In genomic region chr4:142249401-142249800, GRCm38 (mm10) we compare ENCODE assay signal across 8 mouse cellular contexts. TPM values are rescaled to one million over a fixed set of nuclear protein-coding genes. Genes with fewer than 3 reads are reported as not detected.
DNase-seq lines count a peak whose midpoint lies in the region; ATAC-seq lines count a peak whose summit lies in the region.

No protein-coding gene starts in this region.

- 27% methylated on average over 9 of the region's 9 CpGs for WGBS in hindbrain, embryonic 16.5 days
- 14% methylated on average over 9 of the region's 9 CpGs for WGBS in liver, embryonic 12.5 days (ENCODE audit: insufficient replicate concordance)

- H3K9ac ChIP-seq in hindbrain, embryonic 16.5 days (ENCODE audit: low read depth, low read length) = no peak overlapping the region
- H3K9ac ChIP-seq in liver, embryonic 12.5 days = no peak overlapping the region

- no peak overlapping the region for H3K4me3 ChIP-seq in hindbrain, embryonic 16.5 days (ENCODE audit: low read length)
- no peak overlapping the region for H3K4me3 ChIP-seq in liver, embryonic 12.5 days

- H3K4me2 ChIP-seq in hindbrain, embryonic 16.5 days (ENCODE audit: low read length) = no peak overlapping the region
- H3K4me2 ChIP-seq in liver, embryonic 12.5 days = no peak overlapping the region

- peak; percentile 29; the same call in 1 of the 2 replicates for ATAC-seq in hindbrain, embryonic 16.5 days
- peak; percentile 29; the same call in 1 of the 2 replicates for ATAC-seq in liver, embryonic 12.5 days

- no peak overlapping the region for H3K27ac ChIP-seq in hindbrain, embryonic 16.5 days (ENCODE audit: low read depth, low read length)
- H3K27ac ChIP-seq in liver, embryonic 12.5 days = no peak overlapping the region

- H3K9me3 ChIP-seq in hindbrain, embryonic 16.5 days (ENCODE audit: control insufficient read depth, low read length) = no peaks in the 10 kb centered on the region; the same call in 1 of the 2 replicates
- no peaks in the 10 kb centered on the region for H3K9me3 ChIP-seq in liver, embryonic 12.5 days (replicated peaks)

- no peaks in the 10 kb centered on the region for H3K27me3 ChIP-seq in hindbrain, embryonic 16.5 days (replicated peaks; ENCODE audit: control insufficient read depth, insufficient read depth, low read length)
- H3K27me3 ChIP-seq in liver, embryonic 12.5 days (replicated peaks) = no peaks in the 10 kb centered on the region; the same call in 1 of the 2 replicates

- H3K36me3 ChIP-seq in hindbrain, embryonic 16.5 days (ENCODE audit: control insufficient read depth, insufficient read depth, low read length) = no peaks in the 10 kb centered on the region
- H3K36me3 ChIP-seq in liver, embryonic 12.5 days = no peaks in the 10 kb centered on the region

- peaks cover 4% of the 10 kb centered on the region; the same call in 1 of the 2 replicates for H3K4me1 ChIP-seq in hindbrain, embryonic 16.5 days (ENCODE audit: control insufficient read depth, insufficient read depth, low read depth, low read length)
- peaks cover 2% of the 10 kb centered on the region; the same call in 1 of the 2 replicates for H3K4me1 ChIP-seq in liver, embryonic 12.5 days

- peak; percentile 51 for DNase-seq in ovary, postnatal 36 days (ENCODE audit: low spot score)
- no peak for DNase-seq in ovary, postnatal 14 days (ENCODE audit: low spot score)
- DNase-seq in adrenal gland, postnatal 36 days = peak; percentile 52 to 66
- DNase-seq in embryo, embryonic 11 days = peak; percentile 77
- peak; percentile 34 for DNase-seq in naive thymus-derived CD4-positive, alpha-beta T cell, adult 2 months (ENCODE audit: low read depth)
- no peak for DNase-seq in Muller cell, postnatal 12 days (ENCODE audit: inconsistent ontology term)

RNA-seq across cellular contexts. Expression of gene Kazn, which starts 10.2 kb away (rescaled TPM):
- total RNA-seq in adrenal gland, postnatal 36 days (2021) = 10 to 100 TPM; 21.7 to 25.1 TPM
- polyA plus RNA-seq in hindbrain, embryonic 16.5 days (2015; fragmentation: Nextera tagmentation; extraction: Ambion mirVana) = 26.4 and 27.1 TPM in 2 replicates
- polyA plus RNA-seq in liver, embryonic 12.5 days (2016; fragmentation: Nextera tagmentation; extraction: Ambion mirVana) = 2.1 and 2.8 TPM in 2 replicates

Comparison
In these comparisons a context has a peak if more than half of its experiments do, and no peak if none do; other contexts are left out.
1. DNase-seq: peak in ovary, postnatal 36 days (single experiment), adrenal gland, postnatal 36 days (2 of 2), embryo, embryonic 11 days (single experiment) and naive thymus-derived CD4-positive, alpha-beta T cell, adult 2 months (single experiment); none in ovary, postnatal 14 days (single experiment) and Muller cell, postnatal 12 days (single experiment).